Mouse (Mus musculus) layer of hippocampus, adult 11-12 months (tissue): ENCODE measurements around the gene Tnnt2.

ENCODE experiments used
- DNase-seq: peaks from one replicate; pipeline ENCODE4 v3.0.0; 2022; ENCODE audit warnings: low spot score

Gene Tnnt2

DNA sequence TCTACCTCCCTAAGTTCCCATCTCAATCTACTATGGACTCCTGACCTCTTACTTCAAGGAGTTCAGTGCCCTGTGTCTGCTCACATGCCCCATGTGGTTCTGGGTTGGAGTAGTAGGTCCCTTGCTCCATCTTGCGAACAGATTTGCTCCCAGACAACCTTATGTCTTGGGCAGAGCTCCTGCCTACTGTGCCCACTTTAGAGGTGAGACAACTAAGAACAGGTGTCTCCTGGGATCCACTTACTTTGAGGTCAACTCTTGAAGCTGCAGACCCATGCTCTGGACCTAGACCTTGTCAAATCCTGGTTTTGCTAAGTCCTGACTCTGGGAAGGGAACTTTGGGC, 19.2 kb downstream of the Tnnt2 start:
- no peak for DNase-seq

DNA sequence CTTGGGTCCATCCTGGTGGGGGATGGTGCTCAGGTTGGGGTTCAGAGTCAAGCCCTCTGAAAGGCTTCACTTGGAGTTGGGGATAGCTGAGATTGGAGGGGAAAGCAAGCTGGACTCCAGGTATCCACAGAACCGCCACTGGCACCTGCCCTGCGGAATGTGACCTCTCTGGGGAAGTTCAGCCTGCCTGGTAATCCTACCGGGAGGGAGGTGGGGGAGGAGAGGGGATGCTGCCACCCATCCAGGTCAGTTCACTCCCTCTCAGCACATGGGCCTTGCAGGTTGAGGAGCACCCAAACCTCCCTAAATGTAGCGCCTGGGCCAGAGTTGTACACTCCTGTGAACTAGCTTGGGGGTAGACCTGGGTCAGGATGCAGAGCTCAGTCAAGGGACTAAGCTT, 19.9 kb downstream of the Tnnt2 start:
- no peak for DNase-seq

DNA sequence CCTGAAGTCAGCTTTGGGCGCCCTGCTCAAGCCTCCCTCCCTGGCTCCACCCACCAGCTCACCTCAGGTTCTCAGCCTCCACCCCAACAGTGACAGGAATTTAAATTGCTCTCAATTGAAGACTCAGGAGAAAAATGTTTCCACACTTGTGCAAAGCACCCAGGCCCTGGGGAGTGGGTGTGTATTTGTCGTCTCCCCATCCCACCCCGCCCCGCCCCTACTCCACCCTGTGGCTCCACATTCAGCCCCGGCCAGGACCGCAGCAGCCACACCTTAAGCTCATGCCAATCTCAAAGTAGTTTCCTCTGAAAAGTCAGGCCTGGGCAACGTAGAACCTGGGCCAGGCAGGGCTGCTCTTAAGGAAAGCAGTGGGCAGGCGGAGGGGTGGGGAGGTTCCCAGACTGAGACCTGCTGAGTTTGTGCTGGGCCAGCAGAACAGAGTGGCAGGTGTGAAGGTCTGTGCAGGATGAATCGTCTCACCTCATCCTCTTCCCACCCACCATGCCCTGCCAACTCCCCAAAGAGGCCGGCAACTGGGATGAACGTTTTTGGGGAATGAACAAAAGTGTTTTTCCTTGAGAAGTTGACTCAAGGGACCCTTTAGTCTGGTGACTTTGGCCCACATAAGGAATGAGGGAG, 21.1 kb downstream of the Tnnt2 start:
- DNase-seq = no peak

DNA sequence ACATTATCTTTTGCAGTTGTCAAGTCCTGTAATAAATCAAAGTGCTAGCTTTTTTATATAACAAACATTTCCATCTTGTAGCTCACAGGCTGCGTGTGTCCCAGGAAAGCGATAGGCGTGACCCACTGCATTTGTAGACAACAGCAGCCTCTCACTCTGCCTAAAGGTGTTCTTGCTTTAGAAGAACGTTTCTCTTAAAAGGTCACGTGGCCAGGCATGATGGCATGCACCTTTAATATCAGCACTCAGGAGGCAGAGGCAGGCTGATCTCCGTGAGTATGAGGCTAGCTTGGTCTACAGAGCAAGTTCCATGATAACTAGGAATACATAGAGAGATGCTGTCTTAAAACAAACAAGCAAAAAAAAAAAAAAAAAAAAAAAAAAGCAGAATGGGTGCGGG, 22.4 kb downstream of the Tnnt2 start:
- no peak for DNase-seq

DNA sequence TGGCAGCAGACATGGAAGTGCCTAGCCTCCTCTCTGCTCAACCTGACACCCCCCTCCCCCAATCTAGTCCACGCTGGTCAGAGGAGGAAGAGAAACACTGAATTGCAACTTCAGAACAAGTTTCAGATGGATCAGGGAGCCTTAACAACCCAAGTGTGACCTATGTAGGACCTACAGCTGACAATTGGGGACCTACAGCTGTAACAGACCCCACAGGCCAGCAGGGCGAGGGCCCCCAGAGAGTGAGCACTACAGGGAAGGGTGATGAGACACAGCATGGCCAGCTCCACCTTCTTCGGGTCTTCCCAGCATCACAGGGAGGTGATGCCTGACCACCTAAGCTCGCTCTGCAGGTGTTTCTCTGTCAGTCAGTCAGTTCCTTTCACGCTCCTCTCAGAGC, 24.9 kb downstream of the Tnnt2 start:
- no peak for DNase-seq

DNA sequence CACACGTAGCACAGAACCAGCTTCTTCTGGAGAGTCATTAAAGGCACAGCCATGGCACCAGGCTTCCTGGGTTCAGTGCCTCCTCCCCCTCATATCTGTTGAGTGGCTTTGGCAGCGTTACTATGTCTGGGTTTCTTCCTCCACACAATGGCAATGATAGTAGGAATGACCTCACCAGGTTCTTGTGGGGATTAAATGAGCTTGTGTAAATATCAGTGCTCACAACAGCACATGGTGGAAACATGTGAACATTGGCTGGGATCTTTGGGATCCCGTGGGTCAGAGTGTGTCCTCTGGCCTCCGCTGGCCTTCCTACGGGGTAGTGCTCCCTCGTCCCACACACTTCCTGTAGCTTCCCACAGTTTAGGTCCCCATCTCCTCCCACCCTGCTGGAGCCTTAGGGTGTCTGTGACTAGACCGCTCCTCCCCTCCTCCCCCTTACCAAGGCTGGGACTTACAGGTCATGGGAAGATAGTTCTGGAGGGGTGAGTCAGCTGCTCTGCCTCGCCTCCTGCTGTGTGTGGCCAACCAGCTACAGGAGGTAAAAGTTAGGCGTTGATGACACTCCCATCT, 25.9 kb downstream of the Tnnt2 start:
- DNase-seq = no peak

DNA sequence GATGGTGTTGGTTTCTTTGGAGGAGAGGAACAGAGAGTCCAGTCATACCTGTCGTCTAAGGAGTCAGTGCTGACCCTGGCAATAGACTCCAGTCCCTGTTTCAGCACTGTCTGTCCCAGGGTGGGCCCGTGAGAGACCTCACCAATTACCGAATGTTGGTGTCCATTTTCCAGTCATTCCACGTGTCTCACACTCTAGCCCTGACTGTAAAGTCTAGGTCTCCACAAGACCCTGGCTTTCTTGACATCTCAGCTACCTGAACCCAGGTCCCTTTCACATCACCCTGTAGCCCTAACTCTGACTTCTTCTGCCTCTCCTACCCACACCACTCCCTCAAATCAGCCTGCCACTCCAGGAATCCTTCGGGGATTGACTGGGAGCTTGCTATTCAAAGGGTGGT, 26.4 kb downstream of the Tnnt2 start:
- no peak for DNase-seq

DNA sequence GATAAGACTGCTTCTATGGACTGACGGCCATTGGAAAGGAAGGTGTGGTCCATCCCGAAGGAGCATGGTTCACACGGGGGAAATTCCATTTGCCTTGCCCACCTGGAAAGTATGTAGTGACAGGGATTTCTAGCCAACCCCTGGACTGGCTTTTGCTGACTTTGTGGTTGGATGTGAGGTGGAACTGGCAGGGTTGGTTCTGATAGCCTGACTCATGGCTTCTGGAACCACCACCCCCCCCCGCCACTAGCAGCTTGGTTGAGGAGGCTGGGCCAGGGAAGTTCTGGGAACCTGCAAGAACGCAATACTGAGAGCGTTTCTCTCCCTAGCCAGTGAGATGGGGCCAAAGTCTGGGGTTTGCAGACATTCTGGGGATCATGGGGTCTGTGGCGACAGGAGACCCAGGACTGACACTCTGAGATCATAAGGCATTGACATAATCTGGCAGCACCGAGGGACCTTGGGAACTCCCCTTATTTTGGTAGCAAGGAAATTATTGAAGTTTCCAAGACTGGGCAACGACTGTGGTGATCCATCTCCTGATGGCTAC, 27.7 kb downstream of the Tnnt2 start:
- no peak for DNase-seq

DNA sequence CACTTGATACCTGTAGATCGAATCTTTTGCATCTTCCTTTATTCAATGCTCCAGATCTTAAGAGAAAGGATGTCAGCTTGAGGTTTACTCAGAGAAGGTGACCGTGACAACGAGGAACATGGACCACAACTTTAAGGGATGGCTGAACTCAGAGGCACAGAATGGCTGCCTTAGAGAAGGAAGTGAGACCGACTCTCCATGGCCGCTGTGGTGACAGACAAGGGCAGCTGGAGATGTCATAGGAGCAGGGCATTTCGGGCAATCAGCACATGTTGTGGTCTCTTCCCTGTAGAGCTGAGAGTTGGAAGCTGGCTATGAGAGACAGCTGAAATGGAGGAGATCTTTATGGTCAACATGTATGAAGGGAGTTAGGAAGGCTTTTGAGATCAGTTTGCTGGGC, 28.7 kb downstream of the Tnnt2 start:
- no peak for DNase-seq

DNA sequence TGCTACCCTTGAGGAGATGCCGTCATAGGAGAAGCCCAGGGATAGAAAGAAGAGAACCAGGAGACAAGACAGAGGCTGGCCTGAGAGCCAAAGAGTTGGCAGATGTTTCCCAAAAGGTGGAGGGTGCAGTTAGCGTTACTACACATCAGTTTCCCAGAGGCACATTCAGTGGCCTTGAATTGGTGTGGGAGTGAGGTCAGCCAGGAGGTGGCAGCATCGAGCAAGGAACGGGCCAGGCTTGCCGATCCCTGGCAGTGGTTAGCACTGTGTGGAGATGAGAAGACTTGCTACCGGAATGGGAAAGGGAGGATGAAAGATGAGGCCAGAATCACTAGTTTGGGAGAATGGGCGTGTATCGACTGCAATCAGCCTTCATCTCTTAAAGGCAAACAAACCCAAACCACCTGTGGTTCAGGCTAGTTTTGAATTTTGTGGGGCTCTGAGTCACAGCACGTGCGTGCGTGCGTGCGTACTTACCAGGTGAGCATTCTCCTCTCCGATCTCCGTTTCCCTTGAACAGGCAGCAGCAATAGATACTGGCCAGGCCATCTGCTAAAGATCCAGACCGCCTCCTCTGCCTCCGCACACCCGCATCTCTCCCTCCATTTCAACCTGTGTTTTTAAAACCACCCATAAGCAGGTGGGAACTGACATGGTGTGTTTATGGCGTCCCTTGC, 29.5 kb downstream of the Tnnt2 start:
- DNase-seq = peak; percentile 78

DNA sequence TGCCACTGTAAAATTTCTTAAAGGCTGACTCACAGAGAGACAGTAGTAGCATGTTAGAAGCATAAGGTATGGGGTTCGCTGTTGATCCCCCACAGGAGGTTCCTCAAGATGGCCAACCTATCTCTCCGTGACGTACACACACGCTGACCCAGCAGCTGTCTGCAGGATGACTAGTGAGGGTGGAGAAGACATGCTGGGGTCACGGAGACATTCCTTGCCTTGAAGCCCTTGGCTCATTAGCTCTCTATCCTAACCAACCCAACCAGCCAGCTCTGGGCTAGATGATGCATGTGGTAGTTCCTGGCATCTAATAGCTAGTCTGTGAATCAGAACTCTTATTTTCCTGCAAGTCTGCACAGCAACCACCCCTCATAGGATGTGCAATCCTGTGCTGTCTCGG, 32.4 kb downstream of the Tnnt2 start:
- no peak for DNase-seq

DNA sequence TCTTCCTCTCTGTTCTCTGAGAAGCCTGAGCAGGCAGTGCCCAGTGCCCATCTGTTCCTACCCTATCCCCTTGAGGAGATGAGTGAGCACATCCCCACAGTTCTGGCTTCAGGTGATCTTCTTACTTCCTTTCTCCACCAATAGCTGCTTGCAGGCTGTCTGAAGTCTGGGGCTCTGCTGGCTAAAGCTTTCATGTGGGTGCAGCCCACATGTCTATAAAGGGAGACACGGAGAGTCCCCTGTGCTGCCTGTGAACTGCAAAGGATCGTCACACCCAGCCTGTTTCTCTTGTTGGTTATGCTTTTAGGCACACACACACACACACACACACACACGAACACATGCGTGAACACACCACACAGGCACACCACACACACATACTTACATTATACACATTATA, 36.8 kb downstream of the Tnnt2 start:
- no peak for DNase-seq

DNA sequence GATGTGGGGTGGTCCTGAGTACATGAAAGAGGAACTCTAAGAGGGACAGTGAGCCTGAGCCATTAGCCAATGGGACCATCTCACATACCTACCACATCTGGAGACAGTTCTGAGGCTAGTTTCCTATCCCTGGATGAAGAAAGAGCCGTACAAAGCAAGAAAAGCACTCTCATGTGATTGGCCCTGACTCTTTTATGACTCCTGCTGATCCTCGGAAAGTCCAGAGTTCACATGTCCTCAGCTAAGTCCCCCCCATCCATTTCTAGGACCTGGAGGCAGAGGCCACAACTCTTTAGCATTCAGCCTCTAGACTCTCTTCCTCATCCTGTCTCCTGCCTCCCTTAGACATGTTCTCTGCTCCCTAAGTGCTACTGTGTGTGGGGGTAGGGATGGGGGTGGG, 41.1 kb downstream of the Tnnt2 start:
- no peak for DNase-seq

DNA sequence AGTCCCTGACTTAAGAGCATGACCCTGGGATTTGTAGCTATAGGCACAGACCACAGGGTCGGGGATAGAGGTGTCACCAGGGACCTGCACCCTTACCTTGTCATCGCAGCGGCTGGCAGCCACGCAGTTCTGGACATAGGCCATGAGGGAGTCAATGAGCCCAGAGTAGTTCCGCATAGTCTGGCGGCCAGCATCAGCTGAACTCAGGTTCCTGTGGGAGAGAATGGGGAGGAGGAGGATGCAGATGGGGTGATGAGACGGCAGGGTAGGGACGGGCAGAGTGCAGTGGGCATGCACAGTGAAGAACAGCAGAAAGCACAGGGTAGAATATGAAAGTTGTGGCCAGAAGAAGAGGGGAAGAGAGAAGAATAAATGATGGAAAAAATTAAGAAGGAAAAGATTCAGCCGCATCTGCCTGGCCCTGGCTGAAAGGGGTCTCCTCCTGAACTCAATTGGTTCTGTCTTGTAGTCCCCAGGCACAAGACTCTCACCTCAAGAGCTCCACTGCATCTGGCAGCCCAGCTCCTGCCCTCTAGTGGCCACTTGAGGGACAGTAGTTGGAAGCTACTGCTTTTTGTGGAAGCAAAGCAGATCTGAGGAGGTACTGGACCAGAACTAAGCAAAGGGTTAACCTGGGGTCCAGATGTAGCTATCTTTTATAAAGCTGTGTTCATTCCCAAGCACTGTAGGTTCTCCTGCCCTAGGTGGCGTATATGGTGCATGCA, 46.4 kb downstream of the Tnnt2 start:
- DNase-seq = peak; percentile 67

DNA sequence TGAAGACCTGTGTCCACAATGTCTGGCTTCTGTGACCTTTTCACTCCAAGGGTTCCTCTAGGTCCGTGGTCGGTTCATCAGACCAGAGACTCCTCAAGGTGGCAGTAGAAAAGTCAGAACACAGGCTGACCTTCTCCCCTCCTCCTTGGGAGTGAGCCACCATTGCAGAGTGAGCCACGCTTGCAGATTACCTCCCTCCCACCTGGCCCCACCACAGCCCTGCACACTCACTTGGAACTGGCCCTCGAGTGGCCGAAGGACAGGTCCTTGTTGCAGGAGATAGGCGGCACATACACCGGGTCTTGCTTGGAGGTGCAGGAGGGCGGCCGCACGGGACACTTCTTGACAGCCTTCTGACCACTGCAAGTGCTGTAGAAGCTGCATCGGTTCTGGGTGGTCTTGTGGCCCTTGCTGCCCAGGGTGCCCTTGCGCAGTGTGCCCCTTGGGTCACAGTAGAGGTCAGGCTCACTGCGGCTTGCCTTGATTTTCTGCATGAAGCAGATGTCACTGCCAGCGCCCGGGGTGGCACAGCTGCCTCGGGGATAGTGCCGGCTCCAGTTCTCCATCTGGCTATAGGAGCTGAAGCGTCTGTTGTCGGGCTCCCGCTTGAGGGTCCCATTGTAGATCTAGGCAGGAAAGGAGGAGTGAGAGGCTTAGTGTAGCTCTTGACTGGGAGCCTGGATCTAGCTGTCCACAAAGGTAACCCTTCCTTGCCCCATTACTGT, 53.5 kb downstream of the Tnnt2 start:
- no peak for DNase-seq

DNA sequence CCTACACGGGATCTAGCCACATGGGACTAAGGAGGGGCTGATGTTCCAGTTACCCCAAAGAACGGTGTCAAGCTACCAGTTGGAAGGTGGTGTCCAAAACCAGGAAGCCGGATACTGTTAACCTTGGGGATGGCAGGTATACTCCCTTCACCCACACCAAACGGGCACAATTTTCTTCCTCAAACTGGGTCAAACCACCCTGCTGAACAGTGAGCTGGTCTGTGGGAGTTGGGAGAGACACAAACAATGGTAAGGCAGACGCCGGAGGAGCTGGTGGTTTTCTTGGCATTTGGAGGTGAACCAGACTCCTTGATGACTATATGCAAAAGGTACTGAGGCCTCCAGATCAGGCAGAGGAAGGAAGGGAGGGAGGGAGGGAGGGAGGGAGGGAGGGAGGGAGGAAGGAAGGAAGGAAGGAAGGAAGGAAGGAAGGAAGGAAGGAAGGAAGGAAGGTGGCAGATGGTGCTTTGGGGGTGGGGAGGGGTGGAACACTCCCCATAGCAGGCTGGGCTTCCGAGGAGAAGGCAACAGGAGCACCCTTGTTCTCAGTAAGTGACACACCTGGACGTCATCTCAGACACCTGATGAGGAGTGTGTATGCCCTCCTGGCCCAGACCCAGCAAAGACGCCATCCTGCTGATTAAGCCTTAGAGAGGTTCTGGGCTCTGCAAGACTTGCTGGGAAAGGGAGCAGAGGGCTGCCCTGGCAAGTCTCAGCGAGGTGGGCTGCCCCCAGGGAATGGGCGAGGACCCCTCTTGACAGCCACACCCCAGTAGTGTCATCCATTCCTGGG, 55.5 kb downstream of the Tnnt2 start:
- DNase-seq = no peak

DNA sequence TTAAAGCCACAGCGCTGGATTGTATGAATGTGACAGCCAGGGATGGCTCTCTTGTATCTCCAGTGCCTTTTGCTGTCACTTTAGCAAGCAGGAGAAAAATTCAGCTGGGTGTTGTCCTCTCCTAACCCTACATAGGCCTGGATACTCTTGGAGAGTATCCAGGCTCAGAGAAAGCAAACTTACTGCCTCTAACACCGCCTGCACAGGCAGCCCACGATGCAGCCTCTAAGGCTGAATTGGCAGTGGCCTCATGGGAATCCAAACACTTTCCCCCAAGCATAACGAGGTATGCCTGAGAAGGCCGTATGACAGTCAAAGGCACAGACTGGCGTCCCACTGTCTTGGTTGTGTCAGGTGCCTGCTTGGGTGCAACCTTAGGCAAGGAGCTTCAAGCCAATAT, 56.1 kb downstream of the Tnnt2 start:
- DNase-seq = no peak

DNA sequence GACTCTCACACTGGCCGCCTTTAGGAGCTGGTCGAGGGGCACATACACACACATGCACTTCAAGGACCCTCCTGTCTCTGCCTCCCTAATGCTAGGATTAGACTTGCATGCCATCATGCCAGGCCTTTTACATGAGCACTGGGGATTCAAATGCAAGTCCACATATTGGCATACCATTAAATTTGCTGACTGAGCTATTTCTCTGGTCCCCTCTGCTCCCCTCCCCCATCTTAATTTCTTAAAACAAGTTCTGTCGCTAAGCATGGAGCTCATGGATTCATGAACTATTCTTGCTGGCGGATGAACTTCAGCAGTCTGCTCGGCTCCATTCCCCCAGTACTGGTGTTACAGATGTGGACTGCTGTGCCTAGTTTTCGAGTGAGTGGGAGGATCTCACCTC, 56.6 kb downstream of the Tnnt2 start:
- no peak for DNase-seq

DNA sequence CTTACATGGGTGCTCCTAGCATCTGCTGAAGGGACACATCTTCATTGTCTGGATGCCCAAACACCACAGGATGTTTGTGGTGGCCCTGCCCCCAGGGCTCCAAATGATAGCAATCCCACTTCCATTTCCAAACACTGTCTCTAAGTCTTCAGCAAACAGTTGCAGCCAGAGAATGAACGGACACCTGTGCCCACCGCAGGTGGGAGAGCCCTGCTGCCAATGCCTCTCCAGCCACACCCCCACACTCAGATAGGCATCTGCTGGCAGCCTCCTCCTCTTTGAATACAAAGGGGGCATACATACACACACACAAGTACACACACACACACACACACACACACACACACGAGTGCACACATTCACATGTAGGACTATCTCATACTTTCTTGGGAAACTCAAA, 57.2 kb downstream of the Tnnt2 start:
- DNase-seq = no peak

DNA sequence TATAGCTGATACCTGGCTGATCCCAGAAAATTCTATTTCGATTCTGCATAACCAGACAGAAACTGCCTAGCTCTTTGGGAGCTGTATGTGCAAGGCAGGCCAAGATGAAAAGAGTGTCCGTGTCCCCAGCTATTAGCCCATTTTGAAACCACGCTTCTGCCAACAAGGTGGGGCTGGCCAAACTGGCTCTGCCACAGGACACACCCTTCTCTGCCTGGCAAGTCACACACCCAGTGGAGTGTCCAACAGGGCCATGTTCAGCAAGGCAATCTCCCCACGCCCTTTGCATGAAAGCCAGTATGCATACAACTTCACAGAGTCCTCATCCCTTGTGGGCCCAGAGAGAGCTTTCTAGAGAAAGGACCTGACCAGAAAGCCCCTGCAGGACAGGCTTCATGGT, 59.2 kb downstream of the Tnnt2 start:
- no peak for DNase-seq

DNA sequence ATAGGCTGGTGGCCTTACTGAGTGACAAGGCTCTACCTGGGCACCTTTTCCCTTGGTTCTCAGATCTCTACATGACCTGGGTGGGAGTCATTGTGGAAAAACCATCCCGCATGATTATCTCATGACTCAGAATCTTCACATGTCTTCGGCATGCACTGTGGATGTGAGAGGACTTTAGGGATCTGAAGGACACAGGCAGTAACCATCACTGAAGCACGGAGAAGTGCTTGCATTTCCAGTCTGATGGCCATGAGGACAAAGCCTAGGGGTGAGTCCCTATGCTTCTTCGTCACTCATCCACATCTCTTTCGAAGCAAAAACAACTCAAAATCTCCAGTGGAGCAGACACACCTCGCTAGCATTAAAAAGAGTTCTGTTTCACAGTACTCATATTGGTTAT, 63.1 kb downstream of the Tnnt2 start:
- DNase-seq = no peak
